In the genomic region with DNA sequence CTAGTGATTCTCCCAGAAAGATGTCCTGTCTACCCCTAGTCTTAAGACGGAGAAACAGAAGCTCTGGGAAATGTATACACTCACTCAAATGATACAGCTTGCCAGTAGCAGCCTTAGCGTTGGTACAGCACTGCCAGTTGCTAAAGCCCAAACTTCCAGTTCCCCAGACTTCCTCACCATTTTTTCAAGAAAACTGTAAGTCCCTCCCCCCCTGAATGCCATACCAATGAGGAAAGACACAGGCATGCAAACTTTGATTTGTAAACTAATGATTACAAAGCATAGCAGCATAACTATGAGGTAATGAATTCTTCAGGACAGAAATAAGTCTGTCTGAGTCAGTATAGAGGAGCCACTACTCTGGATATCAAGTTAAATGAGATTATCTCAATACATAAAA, we compare ENCODE assay signal across 30 mouse cellular contexts. TPM values are rescaled to one million over a fixed set of nuclear protein-coding genes. Genes with fewer than 3 reads are reported as not detected.
"Had no signal": no experiment of that assay in that cellular context is flagged by ENCODE, and none has a peak within 500 bp of the region (broad histone marks: within the 10 kb centered on the region; RNA-seq: fewer than 3 reads in every experiment).

No protein-coding gene starts in this region.

- H3K9ac ChIP-seq: liver, embryonic 15.5 days had no signal

- H3K4me3 ChIP-seq: left cerebral cortex, adult 2 months; liver, embryonic 15.5 days had no signal

- H3K9me3 ChIP-seq: liver, embryonic 15.5 days had no signal

- H3K36me3 ChIP-seq: liver, embryonic 15.5 days had no signal

- H3K27me3 ChIP-seq: liver, embryonic 15.5 days had no signal

- H3K27ac ChIP-seq: kidney, postnatal 0 days; left cerebral cortex, adult 2 months; liver, embryonic 15.5 days had no signal

- H3K4me2 ChIP-seq: midbrain, embryonic 11.5 days had no signal

- DNase-seq: kidney, adult 2 months; kidney, postnatal 25 days; layer of hippocampus, postnatal 36 days; lung, adult 18-20 months; lung, postnatal 4 days; midbrain, embryonic 14.5 days; thymus, adult 18-20 months; thymus, postnatal 36 days had no signal

RNA-seq across cellular contexts. Expression of gene Tmem247, which starts 39.4 kb away (rescaled TPM):
- total RNA-seq: layer of hippocampus, adult 8-10 months; layer of hippocampus, postnatal 10 days; layer of hippocampus, postnatal 36 days; left cerebral cortex, adult 2 months; left cerebral cortex, postnatal 10 days; left cerebral cortex, postnatal 36 days; liver, adult 2 months; megakaryocyte progenitor cell, adult 5-6 weeks; megakaryocyte-erythroid progenitor cell, adult 5-6 weeks; midbrain, postnatal 0 days had no signal
- polyA plus RNA-seq: kidney, adult 2 months; kidney, embryonic 14.5 days; kidney, postnatal 0 days; limb, embryonic 11.5 days; limb, embryonic 14.5 days; liver, adult 2 months; liver, embryonic 15.5 days; lung, embryonic 16.5 days; midbrain, embryonic 11.5 days; midbrain, embryonic 14.5 days; midbrain, postnatal 0 days; neural tube, embryonic 11.5 days; neural tube, embryonic 14.5 days; small intestine, adult 2 months; spleen, adult 2 months; stomach, embryonic 16.5 days; urinary bladder, adult 2 months had no signal
